Mouse (Mus musculus) mature B cell (primary cell): Measurements from ENCODE around the gene Adap2.
"Not testable (repeated sequence)": the region's sequence is repeated elsewhere in the genome, so short reads cannot be mapped to it uniquely, and the experiment has no call there.

Experiments used
- in situ Hi-C: fragments of 300-500 bp; cut with MboI; formaldehyde crosslinking; loops from 2 replicates; pipeline ENCODE4 v1.14.3; 2019

Gene Adap2

GRCm38 (mm10) chr11:80153857-80154495 lies at the start of gene Adap2:
Adap2 (plus strand) TSS chr11:80154105.
- in situ Hi-C loops = no loop called here

GRCm38 (mm10) chr11:80104407-80104806 lies 49.5 kb upstream of the Adap2 start:
- in situ Hi-C loops = no loop called here

GRCm38 (mm10) chr11:80116411-80116810 lies 37.5 kb upstream of the Adap2 start:
- in situ Hi-C loops = no loop called here

GRCm38 (mm10) chr11:80132050-80132449 lies 21.9 kb upstream of the Adap2 start:
- in situ Hi-C loops = no loop called here

- in situ Hi-C loops = no loop called here
Measured at GRCm38 (mm10) chr11:80134744-80135143, 19.2 kb upstream of the Adap2 start.

GRCm38 (mm10) chr11:80135954-80136683 lies 17.8 kb upstream of the Adap2 start:
- in situ Hi-C loops = no loop called here

GRCm38 (mm10) chr11:80136786-80137185 lies 17.1 kb upstream of the Adap2 start:
- in situ Hi-C loops = no loop called here

GRCm38 (mm10) chr11:80137773-80138172 lies 16.1 kb upstream of the Adap2 start:
- in situ Hi-C loops = no loop called here

GRCm38 (mm10) chr11:80141825-80142521 lies 11.9 kb upstream of the Adap2 start, which contains the start of gene Tefm:
Tefm (minus strand) TSS chr11:80142175.
- in situ Hi-C loops = no loop called here

GRCm38 (mm10) chr11:80142872-80143271 lies 11.0 kb upstream of the Adap2 start:
- in situ Hi-C loops = no loop called here

GRCm38 (mm10) chr11:80145787-80146275 lies 8.1 kb upstream of the Adap2 start:
- in situ Hi-C loops = no loop called here

GRCm38 (mm10) chr11:80147748-80148147 lies 6.2 kb upstream of the Adap2 start:
- in situ Hi-C loops = no loop called here

- in situ Hi-C loops = no loop called here
Measured at GRCm38 (mm10) chr11:80148313-80148712, 5.6 kb upstream of the Adap2 start.

- in situ Hi-C loops = not testable (repeated sequence)
Measured at GRCm38 (mm10) chr11:80148974-80149373, 4.9 kb upstream of the Adap2 start.

- in situ Hi-C loops = no loop called here
Measured at GRCm38 (mm10) chr11:80149412-80150023, 4.4 kb upstream of the Adap2 start.

- in situ Hi-C loops = no loop called here
Measured at GRCm38 (mm10) chr11:80150566-80150965, 3.3 kb upstream of the Adap2 start.

- in situ Hi-C loops = no loop called here
Measured at GRCm38 (mm10) chr11:80151541-80151940, 2.4 kb upstream of the Adap2 start.

- in situ Hi-C loops = no loop called here
Measured at GRCm38 (mm10) chr11:80152376-80152775, 1.5 kb upstream of the Adap2 start.

- in situ Hi-C loops = no loop called here
Measured at GRCm38 (mm10) chr11:80154501-80154900, 596 bp downstream of the Adap2 start.

GRCm38 (mm10) chr11:80155541-80155940 lies 1.6 kb downstream of the Adap2 start:
- in situ Hi-C loops = no loop called here

GRCm38 (mm10) chr11:80155961-80156360 lies 2.1 kb downstream of the Adap2 start:
- in situ Hi-C loops = no loop called here

- in situ Hi-C loops = no loop called here
Measured at GRCm38 (mm10) chr11:80156841-80157240, 2.9 kb downstream of the Adap2 start.
